Mouse (Mus musculus): ENCODE results near the gene Sell. TPM values are rescaled to one million over a fixed set of nuclear protein-coding genes. Genes with fewer than 3 reads are reported as not detected.

Sell gene
- polyA plus RNA-seq, 1 experiment from 2014 or later: not detected

DNA sequence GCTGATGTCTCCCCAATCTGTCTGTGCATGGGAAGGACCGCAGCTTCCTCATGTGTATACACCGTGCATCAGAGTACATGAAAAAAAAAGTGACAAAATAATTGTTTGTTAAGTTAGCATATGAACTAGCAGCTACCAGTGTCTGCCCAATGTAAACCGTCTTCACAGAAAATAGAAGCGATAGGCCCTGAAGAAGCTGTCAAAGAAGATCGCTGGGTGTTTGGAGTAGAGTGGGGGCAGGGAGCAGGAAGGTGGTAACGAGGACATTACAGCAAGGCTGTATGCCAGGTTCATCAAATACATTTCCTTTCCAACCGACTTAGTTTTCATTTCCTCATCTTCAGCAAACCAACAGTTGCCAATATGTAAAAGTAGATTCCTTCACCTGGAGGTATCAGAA lies 9.3 kb downstream of the Sell start:
- DNase-seq (ENCODE audit: low spot score, missing footprints) (no peak), ATAC-seq (ENCODE audit: low FRiP score) (no peak)
- 88% methylated on average over 7 of the region's 7 CpGs for WGBS
- H3K27me3 ChIP-seq (ENCODE audit: control insufficient read depth, insufficient read depth, low read length): no peaks in the 10 kb centered on the region
- no peaks in the 10 kb centered on the region for H3K9me3 ChIP-seq (ENCODE audit: control insufficient read depth, low read length)
- no peaks in the 10 kb centered on the region for H3K36me3 ChIP-seq (ENCODE audit: control insufficient read depth, insufficient read depth, low read length)
- H3K4me1 ChIP-seq (ENCODE audit: control insufficient read depth, insufficient read depth, low read length): no peaks in the 10 kb centered on the region
- H3K4me3 ChIP-seq (ENCODE audit: low read depth, low read length): no peak overlapping the region
- H3K4me2 ChIP-seq: no peak overlapping the region
- no peak overlapping the region for H3K9ac ChIP-seq (ENCODE audit: low read length)
- no peak overlapping the region for H3K27ac ChIP-seq (ENCODE audit: low read depth, low read length)

DNA sequence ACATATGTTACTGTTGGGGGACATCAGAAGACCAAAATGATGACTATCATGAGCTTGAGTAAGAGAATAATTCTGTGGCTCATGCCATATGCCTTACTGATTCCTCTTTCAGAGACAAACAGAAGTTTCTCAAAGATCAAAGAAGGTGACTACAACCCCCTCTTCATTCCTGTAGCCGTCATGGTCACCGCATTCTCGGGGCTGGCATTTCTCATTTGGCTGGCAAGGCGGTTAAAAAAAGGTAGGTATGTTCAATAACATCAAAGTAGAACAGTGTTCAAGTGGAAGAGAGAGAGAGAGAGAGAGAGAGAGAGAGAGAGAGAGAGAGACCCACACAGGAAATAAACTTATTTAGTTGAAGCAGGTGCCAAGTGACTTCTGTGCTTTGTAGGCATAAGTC lies 10.2 kb downstream of the Sell start:
- H3K9me3 ChIP-seq (ENCODE audit: control insufficient read depth, low read length): no peaks in the 10 kb centered on the region
- no peak overlapping the region for H3K9ac ChIP-seq (ENCODE audit: low read length)
- no peak overlapping the region for H3K27ac ChIP-seq (ENCODE audit: low read depth, low read length)
- WGBS: 84% methylated on average over 4 of the region's 4 CpGs
- H3K36me3 ChIP-seq (ENCODE audit: control insufficient read depth, insufficient read depth, low read length): no peaks in the 10 kb centered on the region
- DNase-seq (ENCODE audit: low spot score, missing footprints) (no peak), ATAC-seq (ENCODE audit: low FRiP score) (no peak)
- no peaks in the 10 kb centered on the region for H3K4me1 ChIP-seq (ENCODE audit: control insufficient read depth, insufficient read depth, low read length)
- H3K27me3 ChIP-seq (ENCODE audit: control insufficient read depth, insufficient read depth, low read length): no peaks in the 10 kb centered on the region
- no peak overlapping the region for H3K4me2 ChIP-seq
- H3K4me3 ChIP-seq (ENCODE audit: low read depth, low read length): no peak overlapping the region

DNA sequence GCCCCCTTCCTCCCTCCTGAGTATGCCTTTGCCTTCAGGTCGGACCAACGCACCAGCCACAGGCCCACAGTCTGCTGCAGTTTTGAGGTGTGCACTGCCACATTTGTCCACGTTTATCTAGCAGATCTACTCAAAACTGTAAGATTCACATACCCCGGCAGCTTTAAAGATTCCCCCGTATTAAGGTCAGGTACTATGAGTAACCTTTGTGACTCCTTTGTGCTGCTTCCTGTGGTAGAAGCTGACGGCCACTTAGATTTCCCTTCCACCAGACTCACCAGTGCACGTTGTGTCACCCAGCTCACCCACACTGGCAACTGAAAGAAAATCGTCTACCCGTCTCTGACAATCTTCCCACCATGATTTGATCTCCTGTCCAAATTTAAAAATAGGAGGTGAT lies 11.3 kb downstream of the Sell start:
- Histone ChIP-seq H3K4me2 (no peak overlapping the region), H3K4me3 (ENCODE audit: low read depth, low read length) (no peak overlapping the region), H3K27me3 (ENCODE audit: control insufficient read depth, insufficient read depth, low read length) (no peaks in the 10 kb centered on the region), H3K36me3 (ENCODE audit: control insufficient read depth, insufficient read depth, low read length) (no peaks in the 10 kb centered on the region), H3K9me3 (ENCODE audit: control insufficient read depth, low read length) (no peaks in the 10 kb centered on the region), H3K4me1 (ENCODE audit: control insufficient read depth, insufficient read depth, low read length) (no peaks in the 10 kb centered on the region), H3K27ac (ENCODE audit: low read depth, low read length) (no peak overlapping the region), H3K9ac (ENCODE audit: low read length) (no peak overlapping the region)
- no peak for DNase-seq (ENCODE audit: low spot score, missing footprints)
- no peak for ATAC-seq (ENCODE audit: low FRiP score)
- 93% methylated on average over 9 of the region's 9 CpGs for WGBS

- Histone ChIP-seq H3K36me3 (ENCODE audit: control insufficient read depth, insufficient read depth, low read length) (no peaks in the 10 kb centered on the region), H3K27me3 (ENCODE audit: control insufficient read depth, insufficient read depth, low read length) (no peaks in the 10 kb centered on the region), H3K9me3 (ENCODE audit: control insufficient read depth, low read length) (no peaks in the 10 kb centered on the region), H3K27ac (ENCODE audit: low read depth, low read length) (no peak overlapping the region), H3K9ac (ENCODE audit: low read length) (no peak overlapping the region), H3K4me3 (ENCODE audit: low read depth, low read length) (no peak overlapping the region), H3K4me2 (no peak overlapping the region), H3K4me1 (ENCODE audit: control insufficient read depth, insufficient read depth, low read length) (no peaks in the 10 kb centered on the region)
- 88% methylated on average over 7 of the region's 7 CpGs for WGBS
- no peak for DNase-seq (ENCODE audit: low spot score, missing footprints)
- no peak for ATAC-seq (ENCODE audit: low FRiP score)
These were observed 12.0 kb downstream of the Sell start for GRCm38 (mm10) chr1:164073803-164074202.

- WGBS: 89% methylated on average over 2 of the region's 2 CpGs
- no peaks in the 10 kb centered on the region for H3K9me3 ChIP-seq (ENCODE audit: control insufficient read depth, low read length)
- no peak overlapping the region for H3K9ac ChIP-seq (ENCODE audit: low read length)
- ATAC-seq (ENCODE audit: low FRiP score) (no peak), DNase-seq (ENCODE audit: low spot score, missing footprints) (no peak)
- no peaks in the 10 kb centered on the region for H3K36me3 ChIP-seq (ENCODE audit: control insufficient read depth, insufficient read depth, low read length)
- no peak overlapping the region for H3K4me2 ChIP-seq
- no peaks in the 10 kb centered on the region for H3K27me3 ChIP-seq (ENCODE audit: control insufficient read depth, insufficient read depth, low read length)
- no peak overlapping the region for H3K27ac ChIP-seq (ENCODE audit: low read depth, low read length)
- no peaks in the 10 kb centered on the region for H3K4me1 ChIP-seq (ENCODE audit: control insufficient read depth, insufficient read depth, low read length)
- no peak overlapping the region for H3K4me3 ChIP-seq (ENCODE audit: low read depth, low read length)
These were observed 12.9 kb downstream of the Sell start for GRCm38 (mm10) chr1:164074606-164075140.

DNA sequence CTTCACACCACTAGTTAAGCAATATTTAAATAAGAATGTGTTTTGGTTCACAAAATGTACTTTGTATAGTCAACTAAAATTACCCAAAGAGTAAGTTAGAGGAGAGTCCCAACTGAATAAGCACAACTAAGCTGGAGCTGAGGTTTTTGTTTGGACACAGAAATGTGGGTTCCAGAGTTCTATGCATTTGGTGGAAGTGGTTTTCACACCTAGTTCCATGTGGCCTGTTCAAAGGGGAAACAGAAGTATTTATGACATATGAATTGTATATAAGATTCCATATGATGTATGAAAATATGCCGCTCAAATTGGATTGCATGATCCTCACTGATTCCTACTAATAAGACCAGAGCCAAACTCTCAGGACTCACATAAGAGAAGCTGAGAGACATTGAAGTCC lies 13.6 kb downstream of the Sell start:
- H3K9ac ChIP-seq (ENCODE audit: low read length): no peak overlapping the region
- WGBS: 97% methylated on average over 1 of the region's 1 CpGs
- no peaks in the 10 kb centered on the region for H3K9me3 ChIP-seq (ENCODE audit: control insufficient read depth, low read length)
- no peak overlapping the region for H3K4me2 ChIP-seq
- no peak overlapping the region for H3K27ac ChIP-seq (ENCODE audit: low read depth, low read length)
- ATAC-seq (ENCODE audit: low FRiP score) (no peak), DNase-seq (ENCODE audit: low spot score, missing footprints) (no peak)
- no peaks in the 10 kb centered on the region for H3K27me3 ChIP-seq (ENCODE audit: control insufficient read depth, insufficient read depth, low read length)
- no peaks in the 10 kb centered on the region for H3K36me3 ChIP-seq (ENCODE audit: control insufficient read depth, insufficient read depth, low read length)
- no peaks in the 10 kb centered on the region for H3K4me1 ChIP-seq (ENCODE audit: control insufficient read depth, insufficient read depth, low read length)
- H3K4me3 ChIP-seq (ENCODE audit: low read depth, low read length): no peak overlapping the region

DNA sequence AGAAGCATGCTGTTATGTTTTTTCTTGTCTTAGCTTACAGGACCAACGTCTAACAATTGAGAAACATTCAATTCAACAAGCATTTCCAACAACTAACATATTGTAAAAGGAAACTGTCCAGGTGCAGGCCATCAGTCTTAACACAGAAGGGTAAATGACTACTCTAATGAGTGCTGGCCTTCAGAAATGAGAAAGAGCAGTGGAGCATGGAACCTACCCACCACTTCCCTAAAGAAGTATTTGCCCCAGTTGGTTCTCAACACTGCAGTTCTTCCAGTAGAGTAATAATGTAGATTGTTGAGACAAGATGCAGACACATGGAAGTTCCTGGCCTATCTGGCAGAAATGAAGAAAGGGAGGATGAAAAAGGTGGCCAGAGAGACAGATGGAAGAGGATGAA lies 14.7 kb downstream of the Sell start:
- Histone ChIP-seq H3K27ac (ENCODE audit: low read depth, low read length) (no peak overlapping the region), H3K9me3 (ENCODE audit: control insufficient read depth, low read length) (no peaks in the 10 kb centered on the region)
- no peak for ATAC-seq (ENCODE audit: low FRiP score)

DNA sequence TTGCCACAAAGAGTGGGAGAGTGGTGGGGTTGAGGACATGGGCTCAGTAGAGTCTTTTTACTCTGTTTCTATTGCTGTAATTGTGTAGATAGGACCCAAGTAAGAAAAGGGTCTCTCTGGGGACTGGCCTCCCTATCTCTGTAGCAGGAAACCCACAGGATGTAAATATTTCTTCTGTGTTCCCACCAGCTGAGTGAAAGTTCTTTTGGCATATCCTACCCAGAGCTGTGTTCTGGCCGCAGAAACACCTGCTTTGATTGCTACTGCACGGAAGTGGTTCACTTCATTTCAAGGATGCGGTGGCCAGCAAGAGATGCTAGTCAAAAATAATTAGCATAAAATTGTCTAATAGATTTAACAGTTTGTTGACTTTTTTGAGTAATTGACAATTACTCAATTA lies 15.2 kb downstream of the Sell start:
- Histone ChIP-seq H3K4me2 (no peak overlapping the region), H3K9ac (ENCODE audit: low read length) (no peak overlapping the region), H3K27ac (ENCODE audit: low read depth, low read length) (no peak overlapping the region), H3K27me3 (ENCODE audit: control insufficient read depth, insufficient read depth, low read length) (no peaks in the 10 kb centered on the region), H3K9me3 (ENCODE audit: control insufficient read depth, low read length) (no peaks in the 10 kb centered on the region), H3K36me3 (ENCODE audit: control insufficient read depth, insufficient read depth, low read length) (no peaks in the 10 kb centered on the region), H3K4me1 (ENCODE audit: control insufficient read depth, insufficient read depth, low read length) (no peaks in the 10 kb centered on the region), H3K4me3 (ENCODE audit: low read depth, low read length) (no peak overlapping the region)
- no peak for DNase-seq (ENCODE audit: low spot score, missing footprints)
- no peak for ATAC-seq (ENCODE audit: low FRiP score)
- 98% methylated on average over 3 of the region's 3 CpGs for WGBS

More for the DNA sequence above, 14.7 kb downstream of the Sell start:
- DNase-seq (ENCODE audit: low spot score, missing footprints): no peak
- Histone ChIP-seq H3K36me3 (ENCODE audit: control insufficient read depth, insufficient read depth, low read length) (no peaks in the 10 kb centered on the region), H3K4me2 (no peak overlapping the region), H3K9ac (ENCODE audit: low read length) (no peak overlapping the region), H3K4me1 (ENCODE audit: control insufficient read depth, insufficient read depth, low read length) (no peaks in the 10 kb centered on the region), H3K4me3 (ENCODE audit: low read depth, low read length) (no peak overlapping the region), H3K27me3 (ENCODE audit: control insufficient read depth, insufficient read depth, low read length) (no peaks in the 10 kb centered on the region)
- 69% methylated on average over 1 of the region's 1 CpGs for WGBS

DNA sequence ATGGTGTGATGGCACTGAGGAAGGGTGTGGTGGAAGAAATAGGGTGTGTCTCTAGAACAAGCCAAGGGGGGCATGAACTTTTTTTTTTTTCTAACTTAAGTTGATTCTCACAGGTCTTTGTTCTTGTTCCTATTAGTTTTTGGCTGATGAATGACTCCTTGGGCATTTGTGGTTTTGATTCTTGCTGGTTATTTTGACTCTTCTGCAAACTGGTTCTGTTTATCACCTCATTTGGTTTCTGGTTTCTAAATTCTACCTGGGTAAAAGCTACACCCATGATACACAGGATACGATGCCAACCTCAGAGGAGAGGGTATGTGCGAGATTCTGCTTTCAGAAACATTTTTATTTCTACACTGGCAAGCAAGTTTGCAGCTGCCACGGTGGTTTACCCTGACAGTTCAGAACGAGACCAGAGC lies 16.6 kb downstream of the Sell start:
- Histone ChIP-seq H3K9ac (ENCODE audit: low read length) (no peak overlapping the region), H3K27me3 (ENCODE audit: control insufficient read depth, insufficient read depth, low read length) (no peaks in the 10 kb centered on the region), H3K27ac (ENCODE audit: low read depth, low read length) (no peak overlapping the region), H3K9me3 (ENCODE audit: control insufficient read depth, low read length) (no peaks in the 10 kb centered on the region), H3K36me3 (ENCODE audit: control insufficient read depth, insufficient read depth, low read length) (no peaks in the 10 kb centered on the region), H3K4me2 (no peak overlapping the region), H3K4me1 (ENCODE audit: control insufficient read depth, insufficient read depth, low read length) (no peaks in the 10 kb centered on the region), H3K4me3 (ENCODE audit: low read depth, low read length) (no peak overlapping the region)
- DNase-seq (ENCODE audit: low spot score, missing footprints) (no peak), ATAC-seq (ENCODE audit: low FRiP score) (no peak)
- 89% methylated on average over 4 of the region's 4 CpGs for WGBS

DNA sequence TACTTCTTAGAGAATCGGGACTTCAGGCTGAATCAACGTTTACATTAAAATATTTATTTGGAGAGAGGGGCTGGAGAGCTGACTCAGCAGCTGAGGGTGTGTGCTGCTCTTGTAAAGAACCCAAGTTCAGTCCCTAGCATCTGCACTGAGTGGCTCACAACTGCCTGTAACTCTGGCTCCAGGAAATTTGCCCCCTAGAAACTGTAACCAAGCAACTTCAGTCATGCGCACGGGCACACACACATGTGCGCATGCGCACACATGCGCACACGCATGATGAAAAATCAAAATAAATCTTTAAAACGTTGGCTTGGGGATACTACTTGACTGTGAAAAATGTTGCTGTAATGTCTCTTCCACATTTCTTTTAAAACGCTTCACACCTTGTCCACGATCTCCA lies 17.3 kb downstream of the Sell start:
- DNase-seq (ENCODE audit: low spot score, missing footprints): no peak
- WGBS: 86% methylated on average over 11 of the region's 11 CpGs
- Histone ChIP-seq H3K9me3 (ENCODE audit: control insufficient read depth, low read length) (no peaks in the 10 kb centered on the region), H3K4me1 (ENCODE audit: control insufficient read depth, insufficient read depth, low read length) (no peaks in the 10 kb centered on the region), H3K4me2 (no peak overlapping the region), H3K36me3 (ENCODE audit: control insufficient read depth, insufficient read depth, low read length) (no peaks in the 10 kb centered on the region), H3K27me3 (ENCODE audit: control insufficient read depth, insufficient read depth, low read length) (no peaks in the 10 kb centered on the region), H3K4me3 (ENCODE audit: low read depth, low read length) (no peak overlapping the region), H3K9ac (ENCODE audit: low read length) (no peak overlapping the region), H3K27ac (ENCODE audit: low read depth, low read length) (no peak overlapping the region)
- no peak for ATAC-seq (ENCODE audit: low FRiP score)
